Mouse (Mus musculus) heart, adult 2 months (tissue): Measurements from ENCODE around the gene Gm5127.

Experiments
- CTCF ChIP-seq: fragments of 200-600 bp; IDR thresholded peaks from 2 replicates; pipeline ENCODE4 v1.8.1; 2022; ENCODE audit warnings: antibody characterized with exemption, mild to moderate bottlenecking, moderate library complexity
- EP300 ChIP-seq: fragments of 200-500 bp; IDR thresholded peaks from 2 replicates; pipeline ENCODE4 v1.6.1; 2011; ENCODE audit warnings: low read depth, low read length, control low read depth; ENCODE audit not compliant: insufficient read depth

GRCm38 (mm10) chrX:106603386-106603785, 20.4 kb downstream of the Gm5127 start, which contains the start of gene Cysltr1:
- no peak for TF ChIP-seq CTCF
- no peak for TF ChIP-seq EP300
